Mouse (Mus musculus): ENCODE results near the gene Pdzrn3.

Gene Pdzrn3

GRCm38 (mm10) chr6:101377167-101377934, at the start of gene Pdzrn3:
Gene Pdzrn3, minus strand, starts transcription at chr6:101377897.
- DNase-seq (ENCODE audit: low read depth, low spot score): no peak

- no peak for DNase-seq (ENCODE audit: low read depth, low spot score)
These were observed 49.6 kb upstream of the Pdzrn3 start for GRCm38 (mm10) chr6:101427296-101427695.

- no peak for DNase-seq (ENCODE audit: low read depth, low spot score)
These were observed 48.6 kb upstream of the Pdzrn3 start for GRCm38 (mm10) chr6:101426301-101426700.

GRCm38 (mm10) chr6:101422084-101422954, 44.6 kb upstream of the Pdzrn3 start:
- no peak for DNase-seq (ENCODE audit: low read depth, low spot score)

- no peak for DNase-seq (ENCODE audit: low read depth, low spot score)
These were observed 40.5 kb upstream of the Pdzrn3 start for GRCm38 (mm10) chr6:101418213-101418612.

- no peak for DNase-seq (ENCODE audit: low read depth, low spot score)
These were observed 34.0 kb upstream of the Pdzrn3 start for GRCm38 (mm10) chr6:101411701-101412100.

GRCm38 (mm10) chr6:101411064-101411463, 33.4 kb upstream of the Pdzrn3 start:
- no peak for DNase-seq (ENCODE audit: low read depth, low spot score)

- DNase-seq (ENCODE audit: low read depth, low spot score): no peak
These were observed 19.0 kb upstream of the Pdzrn3 start for GRCm38 (mm10) chr6:101396711-101397110.

GRCm38 (mm10) chr6:101395908-101396307, 18.2 kb upstream of the Pdzrn3 start:
- DNase-seq (ENCODE audit: low read depth, low spot score): no peak

- no peak for DNase-seq (ENCODE audit: low read depth, low spot score)
These were observed 15.1 kb upstream of the Pdzrn3 start for GRCm38 (mm10) chr6:101392801-101393117.

- no peak for DNase-seq (ENCODE audit: low read depth, low spot score)
These were observed 14.6 kb upstream of the Pdzrn3 start for GRCm38 (mm10) chr6:101392107-101392800.

- DNase-seq (ENCODE audit: low read depth, low spot score): no peak
These were observed 7.8 kb upstream of the Pdzrn3 start for GRCm38 (mm10) chr6:101385490-101385889.

- no peak for DNase-seq (ENCODE audit: low read depth, low spot score)
These were observed 7.3 kb upstream of the Pdzrn3 start for GRCm38 (mm10) chr6:101384958-101385357.

GRCm38 (mm10) chr6:101384476-101384875, 6.8 kb upstream of the Pdzrn3 start:
- DNase-seq (ENCODE audit: low read depth, low spot score): no peak

GRCm38 (mm10) chr6:101382891-101383290, 5.2 kb upstream of the Pdzrn3 start:
- DNase-seq (ENCODE audit: low read depth, low spot score): no peak

GRCm38 (mm10) chr6:101379546-101379945, 1.8 kb upstream of the Pdzrn3 start:
- no peak for DNase-seq (ENCODE audit: low read depth, low spot score)

GRCm38 (mm10) chr6:101377935-101378609, 375 bp upstream of the Pdzrn3 start:
- no peak for DNase-seq (ENCODE audit: low read depth, low spot score)

- DNase-seq (ENCODE audit: low read depth, low spot score): no peak
These were observed 1.1 kb downstream of the Pdzrn3 start for GRCm38 (mm10) chr6:101376511-101377166.

- DNase-seq (ENCODE audit: low read depth, low spot score): no peak
These were observed 1.6 kb downstream of the Pdzrn3 start for GRCm38 (mm10) chr6:101376049-101376448.

GRCm38 (mm10) chr6:101374721-101375120, 3.0 kb downstream of the Pdzrn3 start:
- no peak for DNase-seq (ENCODE audit: low read depth, low spot score)

GRCm38 (mm10) chr6:101374186-101374585, 3.5 kb downstream of the Pdzrn3 start:
- DNase-seq (ENCODE audit: low read depth, low spot score): no peak

Data from c-Kit-negative CD71-positive TER-119-positive erythroid progenitor cells, embryonic 14.5 days (primary cell).